Mouse (Mus musculus): ENCODE measurements at regions not wholly inside any gene's neighbourhood (a gene's known extent, or its start where the extent isn't known, plus 50 kb on each side); places are given as distances from the start of the nearest gene placed in this dataset.

GRCm38 (mm10) chr4:150713291-150713690 is 61.3 kb upstream of the Slc45a1 start:
- Histone ChIP-seq H3K27ac (no peak overlapping the region), H3K4me1 (replicated peaks) (peaks cover 4% of the 10 kb centered on the region), H3K9me3 (no peaks in the 10 kb centered on the region), H3K27me3 (replicated peaks) (no peaks in the 10 kb centered on the region), H3K4me3 (replicated peaks) (no peak overlapping the region), H3K9ac (no peak overlapping the region), H3K36me3 (no peaks in the 10 kb centered on the region), H3K4me2 (replicated peaks) (no peak overlapping the region)
- no peak for ATAC-seq
- 48% methylated on average over 5 of the region's 5 CpGs for WGBS

- Histone ChIP-seq H3K4me3 (replicated peaks) (no peak overlapping the region), H3K9ac (no peak overlapping the region), H3K27me3 (replicated peaks) (no peaks in the 10 kb centered on the region), H3K4me1 (replicated peaks) (peaks cover 4% of the 10 kb centered on the region), H3K4me2 (replicated peaks) (no peak overlapping the region), H3K9me3 (no peaks in the 10 kb centered on the region), H3K36me3 (no peaks in the 10 kb centered on the region), H3K27ac (no peak overlapping the region)
- 61% methylated on average over 10 of the region's 10 CpGs for WGBS
- ATAC-seq: no peak
Measured at GRCm38 (mm10) chr4:150712856-150713255, 60.9 kb upstream of the Slc45a1 start.

GRCm38 (mm10) chr4:150711646-150712045 is 59.7 kb upstream of the Slc45a1 start:
- Histone ChIP-seq H3K36me3 (no peaks in the 10 kb centered on the region), H3K4me1 (replicated peaks) (peaks cover 12% of the 10 kb centered on the region), H3K9ac (no peak overlapping the region), H3K4me3 (replicated peaks) (no peak overlapping the region), H3K4me2 (replicated peaks) (no peak overlapping the region), H3K9me3 (no peaks in the 10 kb centered on the region), H3K27me3 (replicated peaks) (no peaks in the 10 kb centered on the region), H3K27ac (no peak overlapping the region)
- ATAC-seq: no peak
- WGBS: 85% methylated on average over 6 of the region's 6 CpGs

- no peak for ATAC-seq
- Histone ChIP-seq H3K27ac (no peak overlapping the region), H3K9ac (no peak overlapping the region; the same call in 1 of the 2 replicates), H3K4me1 (replicated peaks) (peaks cover 17% of the 10 kb centered on the region), H3K4me2 (replicated peaks) (no peak overlapping the region), H3K4me3 (replicated peaks) (no peak overlapping the region), H3K36me3 (no peaks in the 10 kb centered on the region), H3K9me3 (no peaks in the 10 kb centered on the region), H3K27me3 (replicated peaks) (no peaks in the 10 kb centered on the region)
- WGBS: 54% methylated on average over 11 of the region's 11 CpGs
Measured at GRCm38 (mm10) chr4:150709391-150710130, 57.6 kb upstream of the Slc45a1 start.

- WGBS: 72% methylated on average over 4 of the region's 4 CpGs
- H3K36me3 ChIP-seq: no peaks in the 10 kb centered on the region
- peak; percentile 32; the same call in 1 of the 2 replicates for ATAC-seq
- H3K4me2 ChIP-seq (replicated peaks): no peak overlapping the region
- no peak overlapping the region for H3K4me3 ChIP-seq (replicated peaks)
- no peaks in the 10 kb centered on the region for H3K9me3 ChIP-seq
- H3K9ac ChIP-seq: no peak overlapping the region
- no peaks in the 10 kb centered on the region for H3K27me3 ChIP-seq (replicated peaks)
- peaks cover 17% of the 10 kb centered on the region for H3K4me1 ChIP-seq (replicated peaks)
- H3K27ac ChIP-seq: no peak overlapping the region
Measured at GRCm38 (mm10) chr4:150708572-150708984, 56.6 kb upstream of the Slc45a1 start.

- H3K4me1 ChIP-seq (replicated peaks): peaks cover 17% of the 10 kb centered on the region
- H3K27ac ChIP-seq: no peak overlapping the region
- ATAC-seq: peak; percentile 9; the same call in 1 of the 2 replicates
- no peaks in the 10 kb centered on the region for H3K27me3 ChIP-seq (replicated peaks)
- H3K36me3 ChIP-seq: no peaks in the 10 kb centered on the region
- H3K4me2 ChIP-seq (replicated peaks): no peak overlapping the region
- no peak overlapping the region for H3K4me3 ChIP-seq (replicated peaks)
- no peak overlapping the region for H3K9ac ChIP-seq
- 67% methylated on average over 20 of the region's 20 CpGs for WGBS
- no peaks in the 10 kb centered on the region for H3K9me3 ChIP-seq
Measured at GRCm38 (mm10) chr4:150707725-150708571, 56.0 kb upstream of the Slc45a1 start.

- ATAC-seq: peak; percentile 32; the same call in 1 of the 2 replicates
- no peak overlapping the region for H3K27ac ChIP-seq
- no peak overlapping the region for H3K4me2 ChIP-seq (replicated peaks)
Measured at GRCm38 (mm10) chr4:150706793-150707724, 55.1 kb upstream of the Slc45a1 start.

GRCm38 (mm10) chr4:150706291-150706690 is 54.3 kb upstream of the Slc45a1 start:
- WGBS: 86% methylated on average over 7 of the region's 7 CpGs
- Histone ChIP-seq H3K27ac (no peak overlapping the region), H3K9ac (no peak overlapping the region), H3K9me3 (no peaks in the 10 kb centered on the region), H3K4me2 (replicated peaks) (no peak overlapping the region), H3K27me3 (replicated peaks) (no peaks in the 10 kb centered on the region), H3K36me3 (no peaks in the 10 kb centered on the region), H3K4me3 (replicated peaks) (no peak overlapping the region), H3K4me1 (replicated peaks) (peaks cover 17% of the 10 kb centered on the region)
- no peak for ATAC-seq

More at GRCm38 (mm10) chr4:150706793-150707724, 55.1 kb upstream of the Slc45a1 start:
- Histone ChIP-seq H3K4me1 (replicated peaks) (peaks cover 17% of the 10 kb centered on the region), H3K4me3 (replicated peaks) (no peak overlapping the region), H3K27me3 (replicated peaks) (no peaks in the 10 kb centered on the region), H3K36me3 (no peaks in the 10 kb centered on the region), H3K9ac (no peak overlapping the region), H3K9me3 (no peaks in the 10 kb centered on the region)
- WGBS: 54% methylated on average over 19 of the region's 19 CpGs

GRCm38 (mm10) chr4:150703266-150703665 is 51.3 kb upstream of the Slc45a1 start:
- H3K4me3 ChIP-seq (replicated peaks): no peak overlapping the region
- no peaks in the 10 kb centered on the region for H3K27me3 ChIP-seq (replicated peaks)
- no peak overlapping the region for H3K9ac ChIP-seq
- no peaks in the 10 kb centered on the region for H3K36me3 ChIP-seq
- no peak overlapping the region for H3K27ac ChIP-seq
- H3K9me3 ChIP-seq: no peaks in the 10 kb centered on the region
- ATAC-seq: no peak
- peaks cover 13% of the 10 kb centered on the region; the same call in 1 of the 2 replicates for H3K4me1 ChIP-seq (replicated peaks)
- WGBS: 93% methylated on average over 5 of the region's 5 CpGs
- H3K4me2 ChIP-seq (replicated peaks): no peak overlapping the region

Data from intestine, embryonic 15.5 days (tissue).